Mouse (Mus musculus): Measurements from ENCODE around the gene Gpr25. TPM values are rescaled to one million over a fixed set of nuclear protein-coding genes. Genes with fewer than 3 reads are reported as not detected.

Gpr25 gene
- not detected for polyA plus RNA-seq (2014; fragmentation: Illumina TruSeq; extraction: RNeasy Lipid Tissue Mini Kit (QIAGEN cat#74804); ENCODE audit: low read depth, low replicate concordance)

DNA sequence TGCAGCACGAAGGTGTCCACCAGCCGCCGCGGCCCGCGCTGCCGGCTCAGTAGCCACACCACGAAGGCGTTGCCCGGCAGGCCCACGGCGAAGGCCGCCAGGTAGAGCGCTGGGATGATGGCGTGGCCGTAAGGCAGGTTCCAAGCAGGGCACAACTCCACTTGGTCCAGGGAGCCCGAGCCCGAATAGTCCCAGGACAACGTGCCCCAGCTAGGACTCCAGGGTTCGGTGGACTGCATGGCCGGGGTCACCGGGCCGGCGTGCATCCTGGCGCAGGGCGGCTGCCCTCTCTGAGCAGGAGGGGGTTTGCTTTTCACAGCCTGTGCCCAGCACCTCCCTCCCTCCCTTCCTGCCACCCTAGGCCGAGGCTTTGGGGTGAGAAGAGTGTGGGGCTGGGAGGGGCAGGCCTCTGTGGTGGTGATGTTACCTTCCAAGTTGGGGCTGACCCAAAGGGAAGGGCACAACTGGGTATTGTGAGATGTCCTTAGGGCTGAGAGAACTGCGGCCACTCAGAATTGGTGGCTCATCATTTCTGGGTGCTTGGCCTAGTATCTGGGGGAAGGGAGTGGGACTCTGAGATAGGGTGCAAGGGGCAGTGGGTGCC is at the start of gene Gpr25:
Gpr25 (minus strand) TSS at position 239 of the 604 bp plus-strand sequence.

GRCm38 (mm10) chr1:136233892-136234594 is 26.6 kb downstream of the Gpr25 start, which contains the start of gene Inava:
Gene Inava (minus strand): TSS chr1:136234264.

GRCm38 (mm10) chr1:136212803-136213202 is 47.9 kb downstream of the Gpr25 start, which contains the start of gene Mroh3:
Gene Mroh3 (minus strand): TSS chr1:136212828.

Other genes starting within 250 kb of the Gpr25 start
- gene Ascl5, start 210.1 kb downstream of the Gpr25 start, polyA plus RNA-seq (2014; fragmentation: Illumina TruSeq; extraction: RNeasy Lipid Tissue Mini Kit (QIAGEN cat#74804); ENCODE audit: low read depth, low replicate concordance), result not detected
- gene Cacna1s, start 208.1 kb downstream of the Gpr25 start, polyA plus RNA-seq (2014; fragmentation: Illumina TruSeq; extraction: RNeasy Lipid Tissue Mini Kit (QIAGEN cat#74804); ENCODE audit: low read depth, low replicate concordance), result 11.0 TPM
- gene Kif21b, start 129.5 kb downstream of the Gpr25 start, polyA plus RNA-seq (2014; fragmentation: Illumina TruSeq; extraction: RNeasy Lipid Tissue Mini Kit (QIAGEN cat#74804); ENCODE audit: low read depth, low replicate concordance), result 0.50 TPM
- gene Mroh3, start 48.0 kb downstream of the Gpr25 start, polyA plus RNA-seq (2014; fragmentation: Illumina TruSeq; extraction: RNeasy Lipid Tissue Mini Kit (QIAGEN cat#74804); ENCODE audit: low read depth, low replicate concordance), result not detected
- gene Inava, start 26.6 kb downstream of the Gpr25 start, polyA plus RNA-seq (2014; fragmentation: Illumina TruSeq; extraction: RNeasy Lipid Tissue Mini Kit (QIAGEN cat#74804); ENCODE audit: low read depth, low replicate concordance), result not detected
- gene Camsap2, start 85.2 kb upstream of the Gpr25 start, polyA plus RNA-seq (2014; fragmentation: Illumina TruSeq; extraction: RNeasy Lipid Tissue Mini Kit (QIAGEN cat#74804); ENCODE audit: low read depth, low replicate concordance), result 15.5 TPM
- gene Ddx59, start 154.4 kb upstream of the Gpr25 start, polyA plus RNA-seq (2014; fragmentation: Illumina TruSeq; extraction: RNeasy Lipid Tissue Mini Kit (QIAGEN cat#74804); ENCODE audit: low read depth, low replicate concordance), result 10.9 TPM
- gene Kif14, start 205.5 kb upstream of the Gpr25 start, polyA plus RNA-seq (2014; fragmentation: Illumina TruSeq; extraction: RNeasy Lipid Tissue Mini Kit (QIAGEN cat#74804); ENCODE audit: low read depth, low replicate concordance), result 0.34 TPM

Data from heart, adult 10 weeks (tissue).